Mouse (Mus musculus): ENCODE results near the gene St3gal3.

The St3gal3 gene

GRCm38 (mm10) chr4:118090449-118090848 lies 44.3 kb downstream of the St3gal3 start:
- DNase-seq (ENCODE audit: low spot score in 2 of 2): no peak

- DNase-seq (ENCODE audit: low spot score in 2 of 2): peak; percentile 15 to 33
Observed at GRCm38 (mm10) chr4:118089939-118090338, 44.8 kb downstream of the St3gal3 start.

- DNase-seq (ENCODE audit: low spot score in 2 of 2): no peak
Observed at GRCm38 (mm10) chr4:118088771-118089170, 45.9 kb downstream of the St3gal3 start.

GRCm38 (mm10) chr4:118085025-118085424 lies 49.7 kb downstream of the St3gal3 start:
- no peak for DNase-seq (ENCODE audit: low spot score in 2 of 2)

GRCm38 (mm10) chr4:118083217-118083951 lies 51.3 kb downstream of the St3gal3 start:
- peak; percentile 94 to 96 for DNase-seq (ENCODE audit: low spot score in 2 of 2)

GRCm38 (mm10) chr4:118081608-118082331 lies 52.9 kb downstream of the St3gal3 start:
- no peak for DNase-seq (ENCODE audit: low spot score in 2 of 2)

GRCm38 (mm10) chr4:118080481-118080880 lies 54.2 kb downstream of the St3gal3 start:
- no peak for DNase-seq (ENCODE audit: low spot score in 2 of 2)

- no peak for DNase-seq (ENCODE audit: low spot score in 2 of 2)
Observed at GRCm38 (mm10) chr4:118079195-118079594, 55.5 kb downstream of the St3gal3 start.

- no peak for DNase-seq (ENCODE audit: low spot score in 2 of 2)
Observed at GRCm38 (mm10) chr4:118078576-118078975, 56.1 kb downstream of the St3gal3 start.

- no peak for DNase-seq (ENCODE audit: low spot score in 2 of 2)
Observed at GRCm38 (mm10) chr4:118077293-118077752, 57.4 kb downstream of the St3gal3 start.

- no peak for DNase-seq (ENCODE audit: low spot score in 2 of 2)
Observed at GRCm38 (mm10) chr4:118076648-118077047, 58.1 kb downstream of the St3gal3 start.

- no peak for DNase-seq (ENCODE audit: low spot score in 2 of 2)
Observed at GRCm38 (mm10) chr4:118075343-118075742, 59.4 kb downstream of the St3gal3 start.

- no peak for DNase-seq (ENCODE audit: low spot score in 2 of 2)
Observed at GRCm38 (mm10) chr4:118074236-118074635, 60.5 kb downstream of the St3gal3 start.

- no peak for DNase-seq (ENCODE audit: low spot score in 2 of 2)
Observed at GRCm38 (mm10) chr4:118073128-118073527, 61.6 kb downstream of the St3gal3 start.

- no peak for DNase-seq (ENCODE audit: low spot score in 2 of 2)
Observed at GRCm38 (mm10) chr4:118071891-118072290, 62.8 kb downstream of the St3gal3 start.

- no peak for DNase-seq (ENCODE audit: low spot score in 2 of 2)
Observed at GRCm38 (mm10) chr4:118070255-118071234, 64.2 kb downstream of the St3gal3 start.

GRCm38 (mm10) chr4:118061809-118062463 lies 72.8 kb downstream of the St3gal3 start:
- no peak for DNase-seq (ENCODE audit: low spot score in 2 of 2)

GRCm38 (mm10) chr4:118060915-118061530 lies 73.7 kb downstream of the St3gal3 start:
- DNase-seq (ENCODE audit: low spot score in 2 of 2): no peak

GRCm38 (mm10) chr4:118059816-118060475 lies 74.8 kb downstream of the St3gal3 start:
- no peak for DNase-seq (ENCODE audit: low spot score in 2 of 2)

- DNase-seq (ENCODE audit: low spot score in 2 of 2): no peak
Observed at GRCm38 (mm10) chr4:118058116-118058677, 76.5 kb downstream of the St3gal3 start.
